Mouse (Mus musculus) adrenal gland, adult 18-20 months (tissue): Measurements from ENCODE around the gene Pias4. TPM values are rescaled to one million over a fixed set of nuclear protein-coding genes. Genes with fewer than 3 reads are reported as not detected.
"Not testable (repeated sequence)": the region's sequence is repeated elsewhere in the genome, so short reads cannot be mapped to it uniquely, and the experiment has no call there.

Experiments
- DNase-seq, 2 experiments: peaks; one replicate each; pipeline ENCODE4 v3.0.0; 2021 to 2022; ENCODE audit warnings: low spot score in 2 of 2
- long read RNA-seq, 2 experiments: library from polyadenylated mRNA; stranded (forward); transcript quantifications; one replicate each; pipeline ENCODE4 v2.0.0; 2021
- total RNA-seq, 2 experiments: library from RNA; stranded (reverse); gene quantifications; 1 replicate in 1 of 2; 2 replicates in 1 of 2; pipeline ENCODE4 v1.2.3; 2021

Gene Pias4
- total RNA-seq: 10 to 100 TPM; 27.3 to 29.7 TPM
- long read RNA-seq, experiment 1, transcript Pias4-201 (11 exons, 2,571 nt): major isoform, 29 of 36 reads
- long read RNA-seq, experiment 1, partial matches to known transcripts: 2 of 36 reads
- long read RNA-seq, experiment 1, other reads (novel, unspliced or antisense): 4 of 36 reads
- long read RNA-seq, experiment 2, transcript Pias4-201 (11 exons, 2,571 nt): major isoform, 44 of 67 reads
- long read RNA-seq, experiment 2, partial matches to known transcripts: 9 of 67 reads
- long read RNA-seq, experiment 2, other reads (novel, unspliced or antisense): 14 of 67 reads

- peak; percentile 99 for DNase-seq
Observed at GRCm38 (mm10) chr10:81167200-81168086, at the start of gene Pias4. Pias4 (minus strand) TSS chr10:81167923.

GRCm38 (mm10) chr10:81217267-81217666, 49.5 kb upstream of the Pias4 start:
- DNase-seq: not testable (repeated sequence)

- no peak for DNase-seq
Observed at GRCm38 (mm10) chr10:81216810-81217209, 49.1 kb upstream of the Pias4 start.

GRCm38 (mm10) chr10:81216260-81216659, 48.5 kb upstream of the Pias4 start:
- no peak for DNase-seq

GRCm38 (mm10) chr10:81210154-81210553, 42.4 kb upstream of the Pias4 start:
- no peak for DNase-seq

- no peak for DNase-seq
Observed at GRCm38 (mm10) chr10:81204137-81204536, 36.4 kb upstream of the Pias4 start.

GRCm38 (mm10) chr10:81202978-81203720, 35.4 kb upstream of the Pias4 start:
- no peak for DNase-seq

- DNase-seq: no peak
Observed at GRCm38 (mm10) chr10:81201807-81202758, 34.4 kb upstream of the Pias4 start, which contains the start of gene Nmrk2. Nmrk2 (minus strand) TSS chr10:81202051.

DNA sequence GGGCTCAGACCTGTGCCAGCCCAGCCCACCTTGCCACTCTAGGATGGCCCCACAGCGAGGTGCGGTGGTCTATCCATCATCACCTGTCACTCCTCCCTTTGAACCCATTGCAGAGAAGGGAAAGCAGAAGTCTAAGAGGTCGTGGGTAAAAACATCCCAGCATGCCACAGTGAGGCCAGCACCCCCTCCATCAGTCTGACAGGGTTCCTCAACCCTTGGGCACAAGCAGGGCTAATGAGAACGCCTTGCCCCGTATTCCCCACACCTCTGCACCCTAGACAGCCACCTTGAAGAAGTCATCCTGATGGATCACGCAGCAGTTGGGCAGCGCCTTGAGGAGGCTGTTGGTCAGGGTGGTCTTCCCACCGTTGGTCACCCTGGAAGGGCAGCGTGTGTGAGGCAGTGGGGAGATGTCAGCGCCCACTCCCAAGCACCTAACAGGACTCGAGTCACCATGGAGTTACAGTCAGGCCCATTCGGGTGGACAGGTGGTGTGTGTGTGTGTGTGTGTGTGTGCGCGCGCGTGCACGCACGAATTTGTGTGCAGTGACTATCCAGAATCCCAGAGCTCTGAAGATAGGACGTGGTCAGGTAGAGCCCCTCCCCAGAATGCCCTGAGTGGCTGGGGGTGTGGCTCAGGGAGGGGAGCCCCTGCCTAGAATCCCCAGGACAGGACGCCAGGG, 33.0 kb upstream of the Pias4 start:
- no peak for DNase-seq

DNA sequence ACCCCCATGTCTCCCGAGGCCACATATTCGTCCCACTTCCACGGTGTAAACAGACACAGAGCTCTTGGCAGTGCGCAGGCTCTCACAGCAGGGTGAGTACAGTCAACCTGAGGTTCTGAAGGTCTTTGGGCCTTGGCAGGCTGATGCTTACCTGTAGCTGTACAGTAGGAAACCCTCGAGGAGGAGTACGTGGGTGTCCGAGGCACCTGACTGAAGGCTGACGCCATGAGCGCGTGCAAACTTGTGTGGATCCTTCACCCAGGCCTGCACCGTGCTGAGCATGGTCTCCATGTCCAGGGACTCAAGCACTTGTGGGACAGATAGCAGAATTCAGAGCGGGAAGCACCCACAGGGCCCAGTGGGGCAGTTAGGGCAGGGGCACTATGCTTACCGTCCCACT, 32.4 kb upstream of the Pias4 start:
- no peak for DNase-seq

DNA sequence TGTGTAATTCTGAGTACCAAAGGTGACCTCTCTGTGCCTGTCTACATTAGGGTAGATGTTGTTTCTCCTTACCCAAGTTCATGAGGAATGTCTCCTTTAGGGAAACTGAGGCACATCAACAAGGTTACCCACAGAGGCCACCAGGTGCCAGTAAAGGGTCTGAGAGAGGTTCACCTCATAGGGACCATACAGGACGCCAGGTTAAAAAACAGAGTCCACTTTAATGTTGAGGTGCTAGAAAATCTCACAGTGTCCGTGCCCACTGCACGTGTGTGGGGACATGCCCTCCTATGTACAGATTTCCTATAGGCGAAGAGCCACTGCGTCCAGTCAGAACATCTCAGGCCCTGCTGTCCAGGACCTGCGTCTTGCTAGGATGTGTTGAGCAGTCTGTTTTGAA, 31.3 kb upstream of the Pias4 start:
- no peak for DNase-seq

GRCm38 (mm10) chr10:81198230-81198629, 30.5 kb upstream of the Pias4 start:
- peak; percentile 50 to 57 for DNase-seq

DNA sequence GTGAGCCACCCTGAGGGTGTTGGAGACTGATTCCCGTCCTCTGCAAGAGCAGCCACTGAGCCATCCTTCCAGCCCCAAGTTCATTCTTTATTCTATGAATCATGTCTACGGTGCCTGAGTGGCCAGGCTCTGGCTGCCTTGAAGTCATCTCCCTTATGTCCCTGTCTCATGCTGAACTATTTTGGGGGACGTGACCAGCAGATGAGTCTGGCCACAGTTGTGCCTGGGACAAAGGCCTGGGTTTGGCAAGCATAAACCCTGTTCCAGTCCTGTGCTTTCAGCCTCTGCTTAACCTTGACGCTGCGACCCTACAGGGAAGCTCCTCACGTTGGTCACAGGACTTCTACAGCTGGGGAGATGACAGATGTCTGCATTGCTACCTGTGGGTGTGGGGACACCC, 29.6 kb upstream of the Pias4 start:
- no peak for DNase-seq

DNA sequence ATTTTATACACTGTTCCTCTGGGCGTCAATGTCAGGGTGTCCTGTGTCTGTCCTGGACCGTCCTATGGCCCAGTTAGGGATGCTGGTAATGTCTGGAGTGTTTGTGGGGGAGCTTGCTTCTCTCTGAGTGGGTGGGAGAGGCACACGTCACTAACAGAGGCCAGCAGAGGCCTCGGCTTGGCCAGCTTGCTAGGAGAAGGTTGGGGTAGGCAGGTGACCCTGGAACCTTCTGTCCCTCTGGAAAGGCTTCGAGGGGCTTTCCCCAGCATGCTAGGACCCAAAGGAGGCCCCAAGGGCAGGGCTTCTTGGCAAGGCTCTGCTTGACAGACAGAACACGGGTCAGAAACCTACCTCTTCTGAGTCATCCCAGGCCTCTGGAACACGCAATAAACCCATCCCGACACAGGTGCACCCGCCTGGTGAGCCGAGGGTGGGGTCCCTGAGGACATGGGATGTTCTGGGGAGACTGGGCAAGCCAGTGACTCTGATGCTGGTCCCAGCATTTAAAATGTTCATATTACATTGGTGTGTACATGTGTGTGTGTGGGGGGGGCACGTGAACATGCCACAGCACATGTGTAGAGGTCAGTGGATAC, 28.8 kb upstream of the Pias4 start:
- no peak for DNase-seq

DNA sequence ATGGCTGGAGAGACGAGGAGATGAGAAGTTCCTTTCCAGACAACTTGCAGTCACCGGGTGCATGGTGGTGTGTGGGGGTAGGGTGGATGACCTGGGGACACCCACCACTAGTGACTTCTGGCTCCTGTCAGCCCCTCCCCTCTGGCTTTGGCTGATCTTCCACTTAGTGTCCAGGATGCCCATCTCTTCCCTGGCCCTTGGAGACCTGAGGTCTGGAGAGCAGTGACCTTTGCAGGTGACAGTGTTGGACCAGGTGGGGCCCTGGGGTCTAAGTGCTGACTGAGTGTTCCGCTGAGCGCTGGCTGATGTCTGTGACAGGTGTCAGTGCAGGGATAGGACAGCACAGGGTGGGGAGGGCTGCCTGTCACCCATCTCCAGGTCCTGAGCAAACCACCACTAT, 27.6 kb upstream of the Pias4 start:
- no peak for DNase-seq

- no peak for DNase-seq
Observed at GRCm38 (mm10) chr10:81193991-81194774, 26.5 kb upstream of the Pias4 start.

GRCm38 (mm10) chr10:81192968-81193501, 25.3 kb upstream of the Pias4 start:
- DNase-seq: no peak

DNA sequence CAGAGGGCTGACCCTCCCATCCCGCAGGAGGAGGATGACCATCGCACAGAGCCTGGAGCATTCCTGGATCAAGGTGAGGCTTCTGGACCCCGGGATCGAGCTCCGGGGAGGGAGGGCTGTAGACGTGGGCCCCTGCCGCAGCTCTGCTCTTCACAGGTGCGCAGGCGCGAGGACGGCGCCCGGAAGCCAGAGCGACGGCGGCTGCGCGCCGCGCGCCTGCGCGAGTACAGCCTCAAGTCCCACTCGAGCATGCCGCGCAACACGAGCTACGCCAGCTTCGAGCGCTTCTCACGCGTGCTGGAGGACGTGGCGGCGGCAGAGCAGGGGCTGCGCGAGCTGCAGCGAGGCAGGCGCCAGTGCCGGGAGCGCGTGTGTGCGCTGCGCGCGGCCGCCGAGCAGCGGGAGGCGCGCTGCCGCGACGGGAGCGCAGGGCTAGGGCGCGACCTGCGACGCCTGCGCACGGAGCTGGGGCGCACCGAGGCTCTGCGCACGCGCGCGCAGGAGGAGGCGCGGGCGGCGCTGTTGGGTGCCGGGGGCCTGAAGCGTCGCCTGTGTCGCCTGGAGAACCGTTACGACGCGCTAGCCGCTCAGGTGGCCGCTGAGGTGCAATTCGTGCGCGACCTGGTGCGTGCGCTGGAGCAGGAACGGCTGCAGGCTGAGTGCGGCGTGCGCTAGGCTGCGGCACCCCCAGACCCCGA, 24.7 kb upstream of the Pias4 start:
- peak; percentile 78 to 80 for DNase-seq
